8 mouse cellular contexts compared by ENCODE assay signal in the genomic region with DNA sequence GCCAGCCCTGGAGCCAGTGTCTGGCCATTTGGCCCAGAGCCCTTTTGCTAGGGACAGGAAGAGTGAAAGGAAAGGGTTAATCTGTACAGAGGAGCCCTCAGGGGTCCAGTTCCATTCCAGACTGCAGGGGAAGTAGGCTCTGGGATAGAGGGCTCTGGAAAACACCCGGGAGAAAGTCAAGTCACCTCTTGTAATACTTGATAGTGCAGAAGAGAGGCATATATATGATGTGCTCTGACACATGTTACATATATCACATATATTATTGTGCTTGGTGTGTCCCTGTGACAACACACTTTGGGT. TPM values are rescaled to one million over a fixed set of nuclear protein-coding genes. Genes with fewer than 3 reads are reported as not detected.
A peak's percentile ranks its signal among the peaks of the same experiment; 100 is the strongest.
DNase-seq lines count a peak whose midpoint lies in the region; ATAC-seq and TF ChIP-seq lines count a peak whose summit lies in the region.

No protein-coding gene starts in this region.

- H3K9me3 ChIP-seq in erythroblast, embryonic 14.5 days (ENCODE audit: control insufficient read depth, low read length) = no peaks in the 10 kb centered on the region
- H3K9me3 ChIP-seq in forebrain, embryonic 11.5 days (ENCODE audit: control insufficient read depth, low read length) = no peaks in the 10 kb centered on the region
- H3K9me3 ChIP-seq in limb, embryonic 14.5 days (ENCODE audit: control insufficient read depth, low read length) = no peaks in the 10 kb centered on the region
- H3K9me3 ChIP-seq in stomach, embryonic 14.5 days (ENCODE audit: control insufficient read depth, low read depth, low read length) = no peaks in the 10 kb centered on the region

- TF ChIP-seq POLR2A in limb, embryonic 14.5 days (IDR thresholded peaks at IDR 0.05; ENCODE audit: borderline replicate concordance, extremely low read depth, insufficient read depth, insufficient read length) = no peak

- H3K4me2 ChIP-seq in forebrain, embryonic 11.5 days (ENCODE audit: low read depth, low read length, severe bottlenecking) = peak overlapping the region; percentile 69
- peak overlapping the region; percentile 95 for H3K4me2 ChIP-seq in limb, embryonic 14.5 days (replicated peaks; ENCODE audit: low read depth, low read length, severe bottlenecking)
- peak overlapping the region; percentile 65 for H3K4me2 ChIP-seq in stomach, embryonic 14.5 days (replicated peaks; ENCODE audit: low read depth, low read length)

- no peak for ATAC-seq in erythroblast, adult 5-6 weeks (replicated peaks; ENCODE audit: low FRiP score, poor library complexity, severe bottlenecking)
- 0 out of 2 replicates have a peak, but pooled peaks have one; percentile 14 for ATAC-seq in forebrain, embryonic 11.5 days (replicated peaks; ENCODE audit: low FRiP score)
- peak; percentile 44 for ATAC-seq in limb, embryonic 14.5 days (ENCODE audit: low FRiP score, low read depth)
- ATAC-seq in stomach, embryonic 14.5 days (ENCODE audit: insufficient number of reproducible peaks, insufficient read depth, low FRiP score, low read depth) = 0 out of 2 replicates have a peak, but pooled peaks have one; percentile 2

- H3K27me3 ChIP-seq in erythroblast, embryonic 14.5 days (ENCODE audit: control insufficient read depth) = no peaks in the 10 kb centered on the region
- no peaks in the 10 kb centered on the region for H3K27me3 ChIP-seq in forebrain, embryonic 11.5 days (ENCODE audit: control insufficient read depth, insufficient read depth, low read length)
- no peaks in the 10 kb centered on the region for H3K27me3 ChIP-seq in limb, embryonic 14.5 days (ENCODE audit: control insufficient read depth, insufficient read depth, low read length)
- H3K27me3 ChIP-seq in stomach, embryonic 14.5 days (ENCODE audit: control insufficient read depth, insufficient read depth, low read length) = 0 out of 2 replicates have a peak, but pooled peaks cover 5% of the 10 kb centered on the region

- 0% methylated on average over 1 of the region's 1 CpGs for WGBS in forebrain, embryonic 11.5 days
- 0% methylated on average over 1 of the region's 1 CpGs for WGBS in limb, embryonic 14.5 days
- 0% methylated on average over 1 of the region's 1 CpGs for WGBS in stomach, embryonic 14.5 days

- no peaks in the 10 kb centered on the region for H3K36me3 ChIP-seq in erythroblast, embryonic 14.5 days (ENCODE audit: control insufficient read depth)
- no peaks in the 10 kb centered on the region for H3K36me3 ChIP-seq in forebrain, embryonic 11.5 days (ENCODE audit: control insufficient read depth, insufficient read depth, low read length)
- no peaks in the 10 kb centered on the region for H3K36me3 ChIP-seq in limb, embryonic 14.5 days (ENCODE audit: control insufficient read depth, insufficient read depth, low read length)
- H3K36me3 ChIP-seq in stomach, embryonic 14.5 days (ENCODE audit: control insufficient read depth, insufficient read depth, low read length) = no peaks in the 10 kb centered on the region

- DNase-seq in B cell, adult 2 months = peak; percentile 26 to 35
- DNase-seq in forebrain, embryonic 11.5 days (ENCODE audit: low spot score) = no peak
- no peak for DNase-seq in limb, embryonic 14.5 days (ENCODE audit: low spot score)
- DNase-seq in adrenal gland, adult 8-10 months = no peak
- no peak for DNase-seq in kidney, adult 9 months

- peak overlapping the region; percentile 69 for H3K4me3 ChIP-seq in erythroblast, embryonic 14.5 days (replicated peaks)
- H3K4me3 ChIP-seq in forebrain, embryonic 11.5 days (ENCODE audit: low read depth, low read length) = peak overlapping the region; percentile 34
- peak overlapping the region; percentile 42; the same call in 1 of the 2 replicates for H3K4me3 ChIP-seq in limb, embryonic 14.5 days (replicated peaks; ENCODE audit: low read length)
- H3K4me3 ChIP-seq in stomach, embryonic 14.5 days (ENCODE audit: low read depth, low read length) = 0 out of 2 replicates have a peak overlapping the region, but pooled peaks have one; percentile 31

- peaks cover 67% of the 10 kb centered on the region for H3K4me1 ChIP-seq in erythroblast, embryonic 14.5 days (ENCODE audit: control insufficient read depth)
- peaks cover 11% of the 10 kb centered on the region for H3K4me1 ChIP-seq in forebrain, embryonic 11.5 days (replicated peaks; ENCODE audit: control insufficient read depth, insufficient read depth, low read length)
- peaks cover 24% of the 10 kb centered on the region for H3K4me1 ChIP-seq in limb, embryonic 14.5 days (ENCODE audit: control insufficient read depth, insufficient read depth, low read length)
- peaks cover 5% of the 10 kb centered on the region; the same call in 1 of the 2 replicates for H3K4me1 ChIP-seq in stomach, embryonic 14.5 days (ENCODE audit: control insufficient read depth, insufficient read depth, low read length)

- no peak overlapping the region for H3K9ac ChIP-seq in forebrain, embryonic 11.5 days (ENCODE audit: low read length)
- H3K9ac ChIP-seq in limb, embryonic 14.5 days (ENCODE audit: low read depth, low read length, severe bottlenecking) = no peak overlapping the region
- no peak overlapping the region for H3K9ac ChIP-seq in stomach, embryonic 14.5 days (replicated peaks; ENCODE audit: low read depth, low read length)

- no peak overlapping the region for H3K27ac ChIP-seq in forebrain, embryonic 11.5 days (ENCODE audit: low read depth, low read length)
- 0 out of 2 replicates have a peak overlapping the region, but pooled peaks have one; percentile 43 for H3K27ac ChIP-seq in limb, embryonic 14.5 days (replicated peaks; ENCODE audit: low read depth, low read length)
- H3K27ac ChIP-seq in stomach, embryonic 14.5 days (ENCODE audit: low read length) = no peak overlapping the region

RNA-seq across cellular contexts. Expression of gene Hdhd5, which starts 49.5 kb away (rescaled TPM):
- 0.69 and 0.78 TPM in 2 replicates for polyA plus RNA-seq in erythroblast, embryonic 14.5 days (2012)
- total RNA-seq in erythroblast, adult 5-6 weeks (2015; ENCODE audit: low replicate concordance) = 1.3 TPM in 1 of 2 replicates, not detected in the other
- 0.26 and 2.5 TPM in 2 replicates for total RNA-seq in erythroblast, adult 5-6 weeks (2017; ENCODE audit: low replicate concordance)
- 15.2 and 18.2 TPM in 2 replicates for polyA plus RNA-seq in forebrain, embryonic 11.5 days (2014; fragmentation: Nextera tagmentation; extraction: Ambion mirVana)
- 25.2 and 30.3 TPM in 2 replicates for polyA plus RNA-seq in limb, embryonic 14.5 days (2012; rRNA removed)
- polyA plus RNA-seq in limb, embryonic 14.5 days (2014; fragmentation: Nextera tagmentation; extraction: Ambion mirVana) = 10.6 and 12.5 TPM in 2 replicates
- polyA plus RNA-seq in stomach, embryonic 14.5 days (2014; fragmentation: Nextera tagmentation; extraction: Ambion mirVana) = 14.9 and 17.0 TPM in 2 replicates
- 10 to 100 TPM; 35.7 to 48.0 (median 40.7) TPM for total RNA-seq in adrenal gland, adult 8-10 months (2022)

Comparison
In these comparisons a context has a peak if more than half of its experiments do, and no peak if none do; other contexts are left out.
1. DNase-seq: peak in B cell, adult 2 months (2 of 2); none in forebrain, embryonic 11.5 days (single experiment), limb, embryonic 14.5 days (single experiment), adrenal gland, adult 8-10 months (single experiment) and kidney, adult 9 months (single experiment).
2. Peak in every context shown above with its lines, with median percentiles within 50 percentile points of each other: H3K4me3 ChIP-seq and H3K4me2 ChIP-seq.